In the genomic region with DNA sequence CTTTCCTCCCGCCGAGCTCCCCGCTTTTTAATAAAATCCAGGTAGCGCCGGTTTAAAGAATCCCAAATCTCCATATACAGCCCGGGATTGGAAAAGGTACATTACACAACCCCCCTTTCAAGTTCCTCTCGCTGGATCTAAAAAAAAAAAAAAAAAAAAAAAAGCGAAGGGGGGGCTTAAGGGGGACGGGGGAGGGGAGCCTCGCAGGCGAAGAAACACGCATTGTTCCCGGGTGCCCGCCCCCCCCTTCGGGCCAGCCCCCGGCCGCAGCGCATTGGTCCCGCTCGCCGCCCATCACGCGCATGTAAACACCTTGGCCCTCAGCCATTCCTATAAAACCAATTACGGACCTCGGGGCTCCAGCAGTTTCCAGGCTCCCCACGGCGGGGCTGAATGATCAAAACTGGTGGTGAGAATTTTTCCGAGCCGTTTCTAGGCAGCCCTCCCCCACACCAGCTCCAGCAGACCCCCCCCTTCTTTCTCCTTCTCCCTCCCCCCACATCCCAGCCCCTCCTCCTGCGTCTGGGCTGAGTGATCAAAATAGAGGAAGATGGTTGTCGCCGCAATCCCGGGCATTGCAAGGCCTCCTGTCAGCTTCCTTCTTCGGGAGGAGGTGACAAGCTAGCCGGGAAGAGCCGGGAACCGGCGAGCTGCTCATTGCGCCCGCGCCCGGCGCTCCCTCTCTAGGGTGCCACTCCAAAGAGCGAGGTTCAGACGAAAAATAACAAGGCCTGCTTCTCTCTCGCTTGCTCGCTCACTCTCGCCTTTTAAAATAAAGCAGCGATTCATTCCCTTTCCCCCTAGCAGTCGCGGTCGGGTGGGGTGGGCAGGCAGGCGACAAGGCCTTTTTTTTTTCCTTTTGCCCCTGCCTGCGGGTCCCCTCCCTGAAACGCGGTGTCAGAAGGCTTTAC, we compare ENCODE assay signal across 8 mouse cellular contexts. TPM values are rescaled to one million over a fixed set of nuclear protein-coding genes. Genes with fewer than 3 reads are reported as not detected.
DNase-seq lines count a peak whose midpoint lies in the region; ATAC-seq lines count a peak whose summit lies in the region.

TSS of gene Tnrc18 (minus strand) at position 139 of the 911 bp plus-strand sequence.

- intact Hi-C loops in left cerebral cortex, postnatal 4 days (cut with DNase I) = no loop called here

- peak; percentile 99 for DNase-seq in adrenal gland, postnatal 14 days
- DNase-seq in embryonic facial prominence, embryonic 10.5 days (ENCODE audit: low spot score) = peak; percentile 99
- DNase-seq in kidney, adult 11 months = peak; percentile 99
- DNase-seq in left cerebral cortex, postnatal 4 days = peak; percentile 100
- peak; percentile 99 for DNase-seq in skeletal muscle tissue, adult 2 months (ENCODE audit: low read depth, low spot score)

- H3K4me2 ChIP-seq in midbrain, embryonic 12.5 days (replicated peaks) = peak within 1 kb of the TSS; percentile 94

- peak; percentile 35 for ATAC-seq in granulocyte monocyte progenitor cell, adult 5-6 weeks (replicated peaks; ENCODE audit: poor library complexity, severe bottlenecking)
- peak; percentile 71 for ATAC-seq in midbrain, embryonic 12.5 days (ENCODE audit: low FRiP score, low read depth)
- no peak for ATAC-seq in inflammation-experienced regulatory T-cells, adult 6 months

- peak within 1 kb of the TSS; percentile 100 for H3K9ac ChIP-seq in midbrain, embryonic 12.5 days (replicated peaks)

- peaks cover 14% of the 10 kb centered on the region for H3K36me3 ChIP-seq in embryonic facial prominence, embryonic 10.5 days (replicated peaks)
- H3K36me3 ChIP-seq in midbrain, embryonic 12.5 days = 0 out of 2 replicates have a peak, but pooled peaks cover 5% of the 10 kb centered on the region

- no peaks in the 10 kb centered on the region for H3K9me3 ChIP-seq in embryonic facial prominence, embryonic 10.5 days
- H3K9me3 ChIP-seq in midbrain, embryonic 12.5 days = no peaks in the 10 kb centered on the region

- H3K4me1 ChIP-seq in embryonic facial prominence, embryonic 10.5 days = peaks cover 25% of the 10 kb centered on the region
- H3K4me1 ChIP-seq in midbrain, embryonic 12.5 days = peaks cover 15% of the 10 kb centered on the region

- peak within 1 kb of the TSS; percentile 98 for H3K4me3 ChIP-seq in embryonic facial prominence, embryonic 10.5 days
- H3K4me3 ChIP-seq in midbrain, embryonic 12.5 days = peak within 1 kb of the TSS; percentile 90

- WGBS in embryonic facial prominence, embryonic 10.5 days = under 1% methylated on average over 56 of the region's 56 CpGs
- under 1% methylated on average over 54 of the region's 56 CpGs for WGBS in midbrain, embryonic 12.5 days

- peak within 1 kb of the TSS; percentile 100 for H3K27ac ChIP-seq in embryonic facial prominence, embryonic 10.5 days (replicated peaks)
- H3K27ac ChIP-seq in midbrain, embryonic 12.5 days (replicated peaks) = peak within 1 kb of the TSS; percentile 100

- no peaks in the 10 kb centered on the region for H3K27me3 ChIP-seq in embryonic facial prominence, embryonic 10.5 days (replicated peaks; ENCODE audit: low read depth, poor library complexity, severe bottlenecking)
- H3K27me3 ChIP-seq in midbrain, embryonic 12.5 days = no peaks in the 10 kb centered on the region

RNA-seq across cellular contexts. Expression of gene Tnrc18, which starts in this region (rescaled TPM):
- total RNA-seq in adrenal gland, postnatal 14 days (2021) = 86.0 and 91.0 TPM in 2 replicates
- 21.8 and 26.5 TPM in 2 replicates for polyA plus RNA-seq in embryonic facial prominence, embryonic 10.5 days (2016; fragmentation: Nextera tagmentation; extraction: Ambion mirVana)
- total RNA-seq in granulocyte monocyte progenitor cell, adult 5-6 weeks (2014; fragmentation: Nextera tagmentation) = 50.4 and 50.6 TPM in 2 replicates
- 9.0 and 13.8 TPM in 2 replicates for total RNA-seq in granulocyte monocyte progenitor cell, adult 5-6 weeks (2017)
- 100 to 1,000 TPM; 232 to 250 TPM for total RNA-seq in left cerebral cortex, postnatal 4 days (2021)
- 61.1 and 64.1 TPM in 2 replicates for polyA plus RNA-seq in midbrain, embryonic 12.5 days (2016; fragmentation: Nextera tagmentation; extraction: Ambion mirVana)
- polyA plus RNA-seq in inflammation-experienced regulatory T-cells, adult 6 months (2017; shearing (Covaris generic)) = 1 to 10 TPM; 1.6 to 4.4 (median 2.9) TPM
